Mouse (Mus musculus) liver, adult 2 months (tissue): ENCODE measurements around the gene Rexo1. TPM values are rescaled to one million over a fixed set of nuclear protein-coding genes. Genes with fewer than 3 reads are reported as not detected.

Experiments
- DNase-seq: peaks from one replicate; pipeline ENCODE4 v3.0.0-alpha.2; 2011; ENCODE audit warnings: low read depth, low spot score; ENCODE audit errors: extremely low read depth
- H3K27ac ChIP-seq: fragments of 200-500 bp; replicated peaks from 2 replicates; pipeline ENCODE4 v1.5.1; 2012; ENCODE audit warnings: low read depth, mild to moderate bottlenecking, control low read depth, inconsistent platforms, low read length; ENCODE audit not compliant: insufficient read depth
- H3K27me3 ChIP-seq: fragments of 200-500 bp; 2 replicates; pipeline ENCODE4 v1.6.1; 2012; ENCODE audit warnings: mild to moderate bottlenecking, moderate library complexity, low read length, inconsistent platforms; ENCODE audit not compliant: control insufficient read depth, insufficient read depth
- H3K36me3 ChIP-seq: fragments of 200-500 bp; 2 replicates; pipeline ENCODE4 v1.6.1; 2012; ENCODE audit warnings: low read length, inconsistent platforms; ENCODE audit not compliant: control insufficient read depth, insufficient read depth
- H3K4me1 ChIP-seq: fragments of 200-500 bp; 2 replicates; pipeline ENCODE4 v1.6.1; 2011; ENCODE audit warnings: low read length; ENCODE audit not compliant: control insufficient read depth, insufficient read depth
- H3K4me3 ChIP-seq: fragments of 200-500 bp; 2 replicates; pipeline ENCODE4 v1.5.1; 2011; ENCODE audit warnings: low read depth, mild to moderate bottlenecking, control low read depth, low read length, moderate library complexity; ENCODE audit not compliant: insufficient read depth
- H3K79me2 ChIP-seq: fragments of 200-500 bp; 2 replicates; pipeline ENCODE4 v1.6.1; 2012; ENCODE audit warnings: inconsistent platforms, mild to moderate bottlenecking, low read length, moderate library complexity; ENCODE audit not compliant: control insufficient read depth, insufficient read depth
- H3K9ac ChIP-seq: fragments of 200-500 bp; 2 replicates; pipeline ENCODE4 v1.6.1; 2012; ENCODE audit warnings: low read depth, mild to moderate bottlenecking, control low read depth, inconsistent platforms, low read length
- CTCF ChIP-seq: fragments of 200-500 bp; IDR thresholded peaks from 2 replicates; pipeline ENCODE4 v1.5.1; 2011; ENCODE audit warnings: low read depth, low read length, control low read depth
- POLR2A ChIP-seq: fragments of 200-500 bp; IDR thresholded peaks from 2 replicates; pipeline ENCODE4 v1.6.1; 2011; ENCODE audit warnings: low read length, control low read depth; ENCODE audit not compliant: insufficient read depth; ENCODE audit errors: extremely low read depth
- WGBS: fragments of 180-500 bp; shearing (Covaris S2); methylation state at CpG from one replicate; pipeline ENCODE4 v1.1.7; 2018; 5-methylcytosine and 5-hydroxymethylcytosine counted together
- polyA plus RNA-seq: library from polyadenylated mRNA; depleted of rRNA; stranded (reverse); fragments of >200 nt; gene quantifications from 2 replicates; pipeline ENCODE4 v1.2.3, GENCODE M21; 2012; rRNA removed
- total RNA-seq: library from RNA; depleted of rRNA; stranded (reverse); fragments of >200 nt; gene quantifications from 2 replicates; pipeline ENCODE4 v1.2.3, GENCODE M21; 2014; rRNA removed

The Rexo1 gene
- total and polyA plus RNA-seq, 2 experiments: 4.4 to 36.8 TPM

DNA sequence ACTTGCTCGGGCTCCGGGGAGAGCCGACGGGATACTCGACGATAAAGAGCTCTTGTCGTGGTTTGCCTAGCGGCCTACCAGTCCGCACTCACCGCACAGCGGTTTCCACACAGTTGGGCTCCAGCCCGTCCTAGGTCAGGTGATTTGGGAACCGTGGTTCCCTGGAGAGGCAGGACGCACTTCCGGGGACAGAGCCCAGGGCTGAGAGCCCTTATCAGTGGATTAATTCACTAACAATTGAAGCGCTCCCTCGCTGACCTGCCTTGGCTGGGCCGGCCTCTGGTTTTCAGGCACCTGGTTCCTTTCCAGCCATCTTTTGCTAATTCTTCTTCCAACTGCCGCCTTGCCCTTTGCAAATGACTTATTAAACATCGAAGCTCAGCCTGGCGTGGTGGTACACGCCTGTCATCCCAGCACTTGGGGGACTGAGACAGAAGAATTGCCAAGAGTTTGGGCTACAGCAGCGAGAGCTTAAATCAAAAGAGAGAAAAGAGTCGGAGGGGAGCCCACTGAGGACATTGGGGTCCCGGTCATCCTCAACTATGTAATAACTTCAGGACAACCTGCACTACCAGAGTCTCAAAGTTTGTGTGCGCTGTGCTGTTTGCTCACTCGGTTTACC, 57.6 kb downstream of the Rexo1 start:
- WGBS: 13% methylated on average over 27 of the region's 27 CpGs
- no peaks in the 10 kb centered on the region for H3K36me3 ChIP-seq
- peaks cover 2% of the 10 kb centered on the region; the same call in 1 of the 2 replicates for H3K4me1 ChIP-seq
- peak; percentile 68 for DNase-seq
- H3K9ac ChIP-seq: no peak overlapping the region
- no peaks in the 10 kb centered on the region for H3K79me2 ChIP-seq
- peaks cover 11% of the 10 kb centered on the region; the same call in 1 of the 2 replicates for H3K27me3 ChIP-seq
- H3K4me3 ChIP-seq: no peak overlapping the region
- TF ChIP-seq POLR2A: no peak
- no peak for TF ChIP-seq CTCF
- no peak overlapping the region for H3K27ac ChIP-seq

GRCm38 (mm10) chr10:80502819-80503314, 58.5 kb downstream of the Rexo1 start:
- Histone ChIP-seq H3K4me1 (peaks cover 2% of the 10 kb centered on the region; the same call in 1 of the 2 replicates), H3K27ac (no peak overlapping the region), H3K4me3 (no peak overlapping the region), H3K9ac (no peak overlapping the region), H3K36me3 (no peaks in the 10 kb centered on the region), H3K27me3 (peaks cover 11% of the 10 kb centered on the region; the same call in 1 of the 2 replicates), H3K79me2 (no peaks in the 10 kb centered on the region)
- no peak for DNase-seq
- WGBS: 34% methylated on average over 22 of the region's 22 CpGs
- TF ChIP-seq CTCF (no peak), POLR2A (no peak)

DNA sequence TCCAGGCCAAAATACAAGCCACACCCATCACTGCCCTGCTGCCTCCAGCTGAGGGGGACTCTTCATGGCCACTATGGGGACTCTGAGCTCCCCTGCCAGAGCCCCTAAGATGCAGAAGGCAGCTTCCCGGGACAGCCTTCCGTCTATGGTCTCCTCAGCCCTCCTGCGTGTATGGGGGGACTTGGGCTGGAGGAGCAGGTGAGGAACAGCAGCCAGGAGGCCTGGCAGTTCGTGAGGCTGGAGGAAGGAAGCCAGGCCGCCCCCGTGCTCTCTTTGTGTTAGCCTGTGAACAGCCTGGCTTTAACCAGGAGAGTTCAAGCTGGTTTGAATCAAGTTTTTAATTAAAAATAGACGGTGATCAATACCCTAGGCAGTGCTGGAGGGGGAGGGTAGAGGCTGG, 59.1 kb downstream of the Rexo1 start:
- TF ChIP-seq POLR2A (no peak), CTCF (no peak)
- WGBS: 31% methylated on average over 7 of the region's 7 CpGs
- Histone ChIP-seq H3K79me2 (no peaks in the 10 kb centered on the region), H3K9ac (no peak overlapping the region), H3K27ac (no peak overlapping the region), H3K4me1 (peaks cover 2% of the 10 kb centered on the region; the same call in 1 of the 2 replicates), H3K27me3 (peaks cover 11% of the 10 kb centered on the region; the same call in 1 of the 2 replicates), H3K36me3 (no peaks in the 10 kb centered on the region), H3K4me3 (no peak overlapping the region)
- DNase-seq: no peak

DNA sequence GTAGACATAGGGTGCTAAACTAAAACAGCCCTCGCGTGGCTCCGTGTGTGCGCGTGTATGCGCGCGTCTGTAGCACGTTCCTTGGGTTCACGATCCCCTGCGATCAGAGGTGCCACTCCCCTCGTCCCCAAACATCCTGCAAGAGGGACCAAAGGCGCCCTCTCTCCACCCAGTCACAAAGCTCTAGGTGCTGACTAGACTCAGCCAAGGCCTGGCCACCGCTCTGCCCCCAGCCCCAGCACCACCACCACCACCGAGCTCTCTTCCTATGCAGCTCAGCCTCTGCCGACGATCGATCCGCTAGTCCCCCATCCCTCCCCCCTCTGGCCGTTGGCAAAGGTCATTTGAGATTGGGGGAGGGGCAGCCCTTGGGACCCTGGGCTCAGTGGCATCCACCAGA, 64.9 kb downstream of the Rexo1 start:
- H3K4me1 ChIP-seq: no peaks in the 10 kb centered on the region
- no peak for DNase-seq
- H3K36me3 ChIP-seq: no peaks in the 10 kb centered on the region
- peaks cover 33% of the 10 kb centered on the region for H3K27me3 ChIP-seq
- H3K27ac ChIP-seq: no peak overlapping the region
- H3K79me2 ChIP-seq: no peaks in the 10 kb centered on the region
- H3K4me3 ChIP-seq: no peak overlapping the region
- TF ChIP-seq CTCF (no peak), POLR2A (no peak)
- WGBS: 3% methylated on average over 20 of the region's 20 CpGs
- H3K9ac ChIP-seq: no peak overlapping the region

DNA sequence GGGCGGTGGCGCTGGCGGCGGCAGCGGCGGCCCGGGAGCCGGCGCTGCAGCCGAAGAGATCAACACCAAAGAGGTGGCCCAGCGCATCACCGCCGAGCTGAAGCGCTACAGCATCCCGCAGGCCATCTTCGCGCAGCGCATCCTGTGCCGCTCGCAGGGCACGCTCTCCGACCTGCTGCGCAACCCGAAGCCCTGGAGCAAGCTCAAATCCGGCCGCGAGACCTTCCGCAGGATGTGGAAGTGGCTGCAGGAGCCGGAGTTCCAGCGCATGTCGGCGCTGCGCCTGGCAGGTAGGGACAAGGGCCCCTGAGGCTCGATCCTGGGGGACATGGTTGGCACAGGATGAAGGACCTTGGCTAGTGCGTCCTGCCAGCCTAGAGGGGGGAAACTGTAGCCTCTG, 65.5 kb downstream of the Rexo1 start:
- WGBS: 6% methylated on average over 35 of the region's 35 CpGs
- Histone ChIP-seq H3K79me2 (no peaks in the 10 kb centered on the region), H3K4me1 (no peaks in the 10 kb centered on the region), H3K36me3 (no peaks in the 10 kb centered on the region), H3K27me3 (peaks cover 38% of the 10 kb centered on the region), H3K27ac (no peak overlapping the region), H3K9ac (no peak overlapping the region), H3K4me3 (no peak overlapping the region)
- no peak for DNase-seq
- TF ChIP-seq CTCF (no peak), POLR2A (no peak)

- no peaks in the 10 kb centered on the region for H3K79me2 ChIP-seq
- DNase-seq: no peak
- no peak within 1 kb of the TSS for H3K9ac ChIP-seq
- peaks cover 46% of the 10 kb centered on the region for H3K27me3 ChIP-seq
- WGBS: 3% methylated on average over 42 of the region's 42 CpGs
- no peak for TF ChIP-seq POLR2A
- no peak for TF ChIP-seq CTCF
- H3K4me1 ChIP-seq: no peaks in the 10 kb centered on the region
- H3K36me3 ChIP-seq: no peaks in the 10 kb centered on the region
- no peak within 1 kb of the TSS for H3K27ac ChIP-seq
- peak within 1 kb of the TSS; percentile 28; the same call in 1 of the 2 replicates for H3K4me3 ChIP-seq
Measured at GRCm38 (mm10) chr10:80494732-80495131, 66.6 kb downstream of the Rexo1 start, which contains the start of gene Onecut3. TSS of gene Onecut3 (plus strand) at chr10:80494835.

Other genes with a start within 250 kb of the Rexo1 start
- gene 2310011J03Rik, start 241.0 kb downstream of the Rexo1 start, total RNA-seq: 10.4 and 12.4 TPM in 2 replicates
- gene 2310011J03Rik, start 241.0 kb downstream of the Rexo1 start, polyA plus RNA-seq: 25.4 and 25.5 TPM in 2 replicates
- 8.8 and 12.5 TPM in 2 replicates for gene Pcsk4, start 232.1 kb downstream of the Rexo1 start, total RNA-seq
- gene Pcsk4, start 232.1 kb downstream of the Rexo1 start, polyA plus RNA-seq: 19.2 and 21.8 TPM in 2 replicates
- gene Reep6, start 231.6 kb downstream of the Rexo1 start, total RNA-seq: 112 and 185 TPM in 2 replicates
- gene Reep6, start 231.6 kb downstream of the Rexo1 start, polyA plus RNA-seq: 384 and 617 TPM in 2 replicates
- 0.28 and 0.40 TPM in 2 replicates for gene Adamtsl5, start 213.1 kb downstream of the Rexo1 start, total RNA-seq
- gene Adamtsl5, start 213.1 kb downstream of the Rexo1 start, polyA plus RNA-seq: 1.4 and 1.6 TPM in 2 replicates
- 0.60 and 1.4 TPM in 2 replicates for gene Plk5, start 205.1 kb downstream of the Rexo1 start, total RNA-seq
- gene Plk5, start 205.1 kb downstream of the Rexo1 start, polyA plus RNA-seq: 3.5 and 6.6 TPM in 2 replicates
- gene Mex3d, start 173.9 kb downstream of the Rexo1 start, total RNA-seq: 1.0 and 2.6 TPM in 2 replicates
- gene Mex3d, start 173.9 kb downstream of the Rexo1 start, polyA plus RNA-seq: 2.1 and 2.4 TPM in 2 replicates
- 21.1 and 32.8 TPM in 2 replicates for gene Mbd3, start 162.0 kb downstream of the Rexo1 start, total RNA-seq
- 73.5 and 76.7 TPM in 2 replicates for gene Mbd3, start 162.0 kb downstream of the Rexo1 start, polyA plus RNA-seq
- gene Uqcr11, start 154.7 kb downstream of the Rexo1 start, total RNA-seq: 1,362 and 1,401 TPM in 2 replicates
- 2,210 and 2,521 TPM in 2 replicates for gene Uqcr11, start 154.7 kb downstream of the Rexo1 start, polyA plus RNA-seq
- 6.4 and 9.9 TPM in 2 replicates for gene Tcf3, start 127.9 kb downstream of the Rexo1 start, total RNA-seq
- gene Tcf3, start 127.9 kb downstream of the Rexo1 start, polyA plus RNA-seq: 19.6 and 20.2 TPM in 2 replicates
- gene Onecut3, start 66.7 kb downstream of the Rexo1 start, total RNA-seq: not detected in 2 replicates
- not detected in 2 replicates for gene Onecut3, start 66.7 kb downstream of the Rexo1 start, polyA plus RNA-seq
- not detected in 2 replicates for gene Atp8b3, start 22.4 kb downstream of the Rexo1 start, total RNA-seq
- 0.04 TPM in 1 of 2 replicates, not detected in the other for gene Atp8b3, start 22.4 kb downstream of the Rexo1 start, polyA plus RNA-seq
- 0.74 and 1.3 TPM in 2 replicates for gene Klf16, start 15.8 kb upstream of the Rexo1 start, total RNA-seq
- 4.2 and 5.5 TPM in 2 replicates for gene Klf16, start 15.8 kb upstream of the Rexo1 start, polyA plus RNA-seq
- 45.7 and 59.3 TPM in 2 replicates for gene Abhd17a, start 28.8 kb upstream of the Rexo1 start, total RNA-seq
- gene Abhd17a, start 28.8 kb upstream of the Rexo1 start, polyA plus RNA-seq: 194 and 205 TPM in 2 replicates
- gene Scamp4, start 41.3 kb upstream of the Rexo1 start, total RNA-seq: 7.6 and 11.4 TPM in 2 replicates
- 61.2 and 63.2 TPM in 2 replicates for gene Scamp4, start 41.3 kb upstream of the Rexo1 start, polyA plus RNA-seq
- gene Adat3, start 41.3 kb upstream of the Rexo1 start, total RNA-seq: 0.28 and 1.4 TPM in 2 replicates
- gene Adat3, start 41.3 kb upstream of the Rexo1 start, polyA plus RNA-seq: 3.3 and 5.5 TPM in 2 replicates
- 0.28 and 0.34 TPM in 2 replicates for gene Gm49322, start 44.5 kb upstream of the Rexo1 start, total RNA-seq
- 0.54 and 0.70 TPM in 2 replicates for gene Gm49322, start 44.5 kb upstream of the Rexo1 start, polyA plus RNA-seq
- 54.4 and 56.1 TPM in 2 replicates for gene Csnk1g2, start 61.3 kb upstream of the Rexo1 start, total RNA-seq
- gene Csnk1g2, start 61.3 kb upstream of the Rexo1 start, polyA plus RNA-seq: 110 and 123 TPM in 2 replicates
- gene Btbd2, start 95.5 kb upstream of the Rexo1 start, total RNA-seq: 16.2 and 19.7 TPM in 2 replicates
- gene Btbd2, start 95.5 kb upstream of the Rexo1 start, polyA plus RNA-seq: 36.1 and 36.8 TPM in 2 replicates
- gene Mknk2, start 116.6 kb upstream of the Rexo1 start, total RNA-seq: 88.6 and 119 TPM in 2 replicates
- gene Mknk2, start 116.6 kb upstream of the Rexo1 start, polyA plus RNA-seq: 87.0 and 116 TPM in 2 replicates
- 3.5 and 5.2 TPM in 2 replicates for gene Mob3a, start 140.4 kb upstream of the Rexo1 start, total RNA-seq
- gene Mob3a, start 140.4 kb upstream of the Rexo1 start, polyA plus RNA-seq: 6.1 TPM in 2 replicates
- 17.2 and 18.3 TPM in 2 replicates for gene Izumo4, start 140.6 kb upstream of the Rexo1 start, total RNA-seq
- gene Izumo4, start 140.6 kb upstream of the Rexo1 start, polyA plus RNA-seq: 42.5 and 49.7 TPM in 2 replicates
- gene Ap3d1, start 180.7 kb upstream of the Rexo1 start, total RNA-seq: 22.3 and 35.2 TPM in 2 replicates
- gene Ap3d1, start 180.7 kb upstream of the Rexo1 start, polyA plus RNA-seq: 38.1 and 49.2 TPM in 2 replicates
- gene Dot1l, start 193.6 kb upstream of the Rexo1 start, total RNA-seq: 2.4 and 3.6 TPM in 2 replicates
- gene Dot1l, start 193.6 kb upstream of the Rexo1 start, polyA plus RNA-seq: 13.0 and 14.8 TPM in 2 replicates
- 6.7 and 8.6 TPM in 2 replicates for gene Sf3a2, start 236.6 kb upstream of the Rexo1 start, total RNA-seq
- 12.7 and 17.8 TPM in 2 replicates for gene Sf3a2, start 236.6 kb upstream of the Rexo1 start, polyA plus RNA-seq
- gene Plekhj1, start 237.1 kb upstream of the Rexo1 start, total RNA-seq: 16.0 and 17.4 TPM in 2 replicates
- gene Plekhj1, start 237.1 kb upstream of the Rexo1 start, polyA plus RNA-seq: 29.4 and 42.2 TPM in 2 replicates
- 0.13 and 0.18 TPM in 2 replicates for gene Amh, start 243.7 kb upstream of the Rexo1 start, total RNA-seq
- 0.09 and 0.21 TPM in 2 replicates for gene Amh, start 243.7 kb upstream of the Rexo1 start, polyA plus RNA-seq